Mouse (Mus musculus): Measurements from ENCODE around the gene Qpct.

Gene Qpct

GRCm38 (mm10) chr17:79051606-79052005 is at the start of gene Qpct:
TSS of gene Qpct (plus strand) at chr17:79051906.
- DNase-seq (ENCODE audit: low spot score) = no peak

- DNase-seq (ENCODE audit: low spot score) = no peak
Observed at GRCm38 (mm10) chr17:79013625-79014024, 38.1 kb upstream of the Qpct start.

GRCm38 (mm10) chr17:79014911-79015685 is 36.6 kb upstream of the Qpct start:
- no peak for DNase-seq (ENCODE audit: low spot score)

- no peak for DNase-seq (ENCODE audit: low spot score)
Observed at GRCm38 (mm10) chr17:79015831-79016230, 35.9 kb upstream of the Qpct start.

GRCm38 (mm10) chr17:79018422-79018821 is 33.3 kb upstream of the Qpct start:
- no peak for DNase-seq (ENCODE audit: low spot score)

GRCm38 (mm10) chr17:79019726-79020207 is 31.9 kb upstream of the Qpct start:
- no peak for DNase-seq (ENCODE audit: low spot score)

- peak; percentile 81 for DNase-seq (ENCODE audit: low spot score)
Observed at GRCm38 (mm10) chr17:79020208-79020983, 31.3 kb upstream of the Qpct start, which contains the start of gene Prkd3. TSS of gene Prkd3 (minus strand) at chr17:79020816.

GRCm38 (mm10) chr17:79020984-79021335 is 30.7 kb upstream of the Qpct start:
- DNase-seq (ENCODE audit: low spot score) = no peak

- no peak for DNase-seq (ENCODE audit: low spot score)
Observed at GRCm38 (mm10) chr17:79022746-79023145, 29.0 kb upstream of the Qpct start.

GRCm38 (mm10) chr17:79024544-79024943 is 27.2 kb upstream of the Qpct start:
- no peak for DNase-seq (ENCODE audit: low spot score)

- DNase-seq (ENCODE audit: low spot score) = no peak
Observed at GRCm38 (mm10) chr17:79029226-79029625, 22.5 kb upstream of the Qpct start.

GRCm38 (mm10) chr17:79031569-79031968 is 20.1 kb upstream of the Qpct start:
- no peak for DNase-seq (ENCODE audit: low spot score)

- DNase-seq (ENCODE audit: low spot score) = no peak
Observed at GRCm38 (mm10) chr17:79032782-79033181, 18.9 kb upstream of the Qpct start.

- DNase-seq (ENCODE audit: low spot score) = no peak
Observed at GRCm38 (mm10) chr17:79039660-79040059, 12.0 kb upstream of the Qpct start.

- no peak for DNase-seq (ENCODE audit: low spot score)
Observed at GRCm38 (mm10) chr17:79043705-79044104, 8.0 kb upstream of the Qpct start.

GRCm38 (mm10) chr17:79052088-79052812 is 544 bp downstream of the Qpct start:
- DNase-seq (ENCODE audit: low spot score) = peak; percentile 47

- DNase-seq (ENCODE audit: low spot score) = no peak
Observed at GRCm38 (mm10) chr17:79058271-79058670, 6.6 kb downstream of the Qpct start.

- DNase-seq (ENCODE audit: low spot score) = no peak
Observed at GRCm38 (mm10) chr17:79060221-79060620, 8.5 kb downstream of the Qpct start.

GRCm38 (mm10) chr17:79064250-79064649 is 12.5 kb downstream of the Qpct start:
- DNase-seq (ENCODE audit: low spot score) = no peak

GRCm38 (mm10) chr17:79068581-79068980 is 16.9 kb downstream of the Qpct start:
- peak; percentile 20 for DNase-seq (ENCODE audit: low spot score)

GRCm38 (mm10) chr17:79069019-79069418 is 17.3 kb downstream of the Qpct start:
- DNase-seq (ENCODE audit: low spot score) = peak; percentile 20

- no peak for DNase-seq (ENCODE audit: low spot score)
Observed at GRCm38 (mm10) chr17:79069766-79070480, 18.2 kb downstream of the Qpct start.
